Mouse (Mus musculus): ENCODE measurements around the gene Nudt4. TPM values are rescaled to one million over a fixed set of nuclear protein-coding genes. Genes with fewer than 3 reads are reported as not detected.

The Nudt4 gene
- total and polyA plus RNA-seq, 2 experiments: 37.2 to 91.5 TPM

- WGBS: 75% methylated on average over 14 of the region's 14 CpGs
- no peak overlapping the region for H3K27ac ChIP-seq (replicated peaks; ENCODE audit: insufficient read depth, low read depth, low read length)
- no peaks in the 10 kb centered on the region for H3K36me3 ChIP-seq (ENCODE audit: control insufficient read depth, insufficient read depth, low read length)
- H3K27me3 ChIP-seq (ENCODE audit: control insufficient read depth, insufficient read depth, low read length): no peaks in the 10 kb centered on the region
- no peak overlapping the region for H3K4me3 ChIP-seq (ENCODE audit: insufficient read depth, low read depth, low read length)
- no peak for TF ChIP-seq POLR2A (IDR thresholded peaks at IDR 0.05; ENCODE audit: extremely low read depth, insufficient read depth, low read length)
- TF ChIP-seq CTCF (IDR thresholded peaks at IDR 0.05; ENCODE audit: low read depth, low read length): no peak
- peaks cover 7% of the 10 kb centered on the region for H3K4me1 ChIP-seq (ENCODE audit: control insufficient read depth, insufficient read depth, low read length)
- no peak for DNase-seq (ENCODE audit: extremely low read depth, low read depth, low spot score)
- peaks cover 22% of the 10 kb centered on the region; the same call in 1 of the 2 replicates for H3K79me2 ChIP-seq (ENCODE audit: control insufficient read depth, insufficient read depth, low read length)
- H3K9ac ChIP-seq (ENCODE audit: low read depth, low read length): no peak overlapping the region
Observed at GRCm38 (mm10) chr10:95565156-95565854, 1.4 kb upstream of the Nudt4 start.

GRCm38 (mm10) chr10:95562859-95563841 is 796 bp downstream of the Nudt4 start:
- peak; percentile 70 for DNase-seq (ENCODE audit: extremely low read depth, low read depth, low spot score)
- Histone ChIP-seq H3K9ac (ENCODE audit: low read depth, low read length) (peak overlapping the region; percentile 87), H3K4me1 (ENCODE audit: control insufficient read depth, insufficient read depth, low read length) (peaks cover 21% of the 10 kb centered on the region), H3K79me2 (ENCODE audit: control insufficient read depth, insufficient read depth, low read length) (peaks cover 41% of the 10 kb centered on the region; the same call in 1 of the 2 replicates), H3K4me3 (ENCODE audit: insufficient read depth, low read depth, low read length) (peak overlapping the region; percentile 76), H3K27ac (replicated peaks; ENCODE audit: insufficient read depth, low read depth, low read length) (peak overlapping the region; percentile 81), H3K36me3 (ENCODE audit: control insufficient read depth, insufficient read depth, low read length) (0 out of 2 replicates have a peak, but pooled peaks cover 3% of the 10 kb centered on the region), H3K27me3 (ENCODE audit: control insufficient read depth, insufficient read depth, low read length) (no peaks in the 10 kb centered on the region)
- no peak for TF ChIP-seq POLR2A (IDR thresholded peaks at IDR 0.05; ENCODE audit: extremely low read depth, insufficient read depth, low read length)
- TF ChIP-seq CTCF (IDR thresholded peaks at IDR 0.05; ENCODE audit: low read depth, low read length): no peak
- WGBS: under 1% methylated on average over 65 of the region's 65 CpGs

GRCm38 (mm10) chr10:95562395-95562794 is 1.6 kb downstream of the Nudt4 start:
- H3K9ac ChIP-seq (ENCODE audit: low read depth, low read length): peak overlapping the region; percentile 94
- H3K27ac ChIP-seq (replicated peaks; ENCODE audit: insufficient read depth, low read depth, low read length): peak overlapping the region; percentile 67
- H3K4me3 ChIP-seq (ENCODE audit: insufficient read depth, low read depth, low read length): peak overlapping the region; percentile 76
- 0 out of 2 replicates have a peak, but pooled peaks cover 3% of the 10 kb centered on the region for H3K36me3 ChIP-seq (ENCODE audit: control insufficient read depth, insufficient read depth, low read length)
- peaks cover 47% of the 10 kb centered on the region for H3K79me2 ChIP-seq (ENCODE audit: control insufficient read depth, insufficient read depth, low read length)
- no peaks in the 10 kb centered on the region for H3K27me3 ChIP-seq (ENCODE audit: control insufficient read depth, insufficient read depth, low read length)
- DNase-seq (ENCODE audit: extremely low read depth, low read depth, low spot score): peak; percentile 60
- WGBS: 8% methylated on average over 8 of the region's 8 CpGs
- TF ChIP-seq CTCF (IDR thresholded peaks at IDR 0.05; ENCODE audit: low read depth, low read length) (no peak), POLR2A (IDR thresholded peaks at IDR 0.05; ENCODE audit: extremely low read depth, insufficient read depth, low read length) (no peak)
- H3K4me1 ChIP-seq (ENCODE audit: control insufficient read depth, insufficient read depth, low read length): peaks cover 24% of the 10 kb centered on the region

GRCm38 (mm10) chr10:95561616-95562015 is 2.3 kb downstream of the Nudt4 start:
- WGBS: 29% methylated on average over 7 of the region's 7 CpGs
- peaks cover 25% of the 10 kb centered on the region for H3K4me1 ChIP-seq (ENCODE audit: control insufficient read depth, insufficient read depth, low read length)

GRCm38 (mm10) chr10:95560394-95560983 is 3.5 kb downstream of the Nudt4 start:
- H3K4me1 ChIP-seq (ENCODE audit: control insufficient read depth, insufficient read depth, low read length): peaks cover 32% of the 10 kb centered on the region
- no peak overlapping the region for H3K4me3 ChIP-seq (ENCODE audit: insufficient read depth, low read depth, low read length)
- peak overlapping the region; percentile 72 for H3K27ac ChIP-seq (replicated peaks; ENCODE audit: insufficient read depth, low read depth, low read length)
- WGBS: 51% methylated on average over 9 of the region's 9 CpGs
- H3K27me3 ChIP-seq (ENCODE audit: control insufficient read depth, insufficient read depth, low read length): no peaks in the 10 kb centered on the region
- peak overlapping the region; percentile 65 for H3K9ac ChIP-seq (ENCODE audit: low read depth, low read length)
- peaks cover 65% of the 10 kb centered on the region for H3K79me2 ChIP-seq (ENCODE audit: control insufficient read depth, insufficient read depth, low read length)
- no peak for DNase-seq (ENCODE audit: extremely low read depth, low read depth, low spot score)
- no peak for TF ChIP-seq POLR2A (IDR thresholded peaks at IDR 0.05; ENCODE audit: extremely low read depth, insufficient read depth, low read length)
- no peak for TF ChIP-seq CTCF (IDR thresholded peaks at IDR 0.05; ENCODE audit: low read depth, low read length)
- H3K36me3 ChIP-seq (ENCODE audit: control insufficient read depth, insufficient read depth, low read length): 0 out of 2 replicates have a peak, but pooled peaks cover 3% of the 10 kb centered on the region

More at GRCm38 (mm10) chr10:95561616-95562015, 2.3 kb downstream of the Nudt4 start:
- H3K36me3 ChIP-seq (ENCODE audit: control insufficient read depth, insufficient read depth, low read length): 0 out of 2 replicates have a peak, but pooled peaks cover 3% of the 10 kb centered on the region
- no peak for DNase-seq (ENCODE audit: extremely low read depth, low read depth, low spot score)
- peak overlapping the region; percentile 9; the same call in 1 of the 2 replicates for H3K4me3 ChIP-seq (ENCODE audit: insufficient read depth, low read depth, low read length)
- peak overlapping the region; percentile 41; the same call in 1 of the 2 replicates for H3K27ac ChIP-seq (replicated peaks; ENCODE audit: insufficient read depth, low read depth, low read length)
- peak overlapping the region; percentile 56 for H3K9ac ChIP-seq (ENCODE audit: low read depth, low read length)
- TF ChIP-seq CTCF (IDR thresholded peaks at IDR 0.05; ENCODE audit: low read depth, low read length) (no peak), POLR2A (IDR thresholded peaks at IDR 0.05; ENCODE audit: extremely low read depth, insufficient read depth, low read length) (no peak)
- no peaks in the 10 kb centered on the region for H3K27me3 ChIP-seq (ENCODE audit: control insufficient read depth, insufficient read depth, low read length)
- H3K79me2 ChIP-seq (ENCODE audit: control insufficient read depth, insufficient read depth, low read length): peaks cover 54% of the 10 kb centered on the region
